Mouse (Mus musculus) megakaryocyte, embryonic 14.5 days (primary cell): ENCODE data around the gene Rnasek.

Source experiments
- FLI1 ChIP-seq: IDR thresholded peaks from 2 replicates; pipeline ENCODE4 v1.6.1; 2012; ENCODE audit warnings: low read length, inconsistent platforms, mixed read lengths
- GATA1 ChIP-seq: IDR thresholded peaks from 3 replicates; pipeline ENCODE4 v1.6.1; 2012; ENCODE audit warnings: mixed read lengths, low read length, inconsistent platforms, borderline replicate concordance

GRCm38 (mm10) chr11:70265819-70266218 lies 26.2 kb upstream of the Rnasek start:
- no peak for TF ChIP-seq GATA1
- no peak for TF ChIP-seq FLI1
